Mouse (Mus musculus): ENCODE results near the gene Cth.

Cth gene

DNA sequence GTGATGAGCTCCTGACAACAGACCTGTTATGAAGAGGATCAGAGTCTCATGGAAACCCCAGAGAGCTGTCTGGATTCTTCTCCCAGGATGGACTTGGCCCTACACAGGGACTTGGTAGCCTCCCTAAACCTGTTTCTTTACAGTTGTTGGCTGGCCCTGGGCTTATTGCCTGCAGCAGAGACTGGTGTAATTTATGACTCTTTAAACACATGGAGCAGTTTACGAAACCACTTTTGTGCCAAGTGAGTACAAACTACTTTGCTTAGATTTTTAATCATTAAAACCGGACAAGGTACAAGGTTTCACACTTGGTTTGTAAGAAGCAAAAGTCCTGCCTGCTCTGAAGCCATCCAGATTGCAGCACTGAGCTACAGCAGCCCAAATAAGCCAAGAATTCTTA is 12.7 kb downstream of the Cth start:
- no peak for DNase-seq (ENCODE audit: low read depth, low spot score)

DNA sequence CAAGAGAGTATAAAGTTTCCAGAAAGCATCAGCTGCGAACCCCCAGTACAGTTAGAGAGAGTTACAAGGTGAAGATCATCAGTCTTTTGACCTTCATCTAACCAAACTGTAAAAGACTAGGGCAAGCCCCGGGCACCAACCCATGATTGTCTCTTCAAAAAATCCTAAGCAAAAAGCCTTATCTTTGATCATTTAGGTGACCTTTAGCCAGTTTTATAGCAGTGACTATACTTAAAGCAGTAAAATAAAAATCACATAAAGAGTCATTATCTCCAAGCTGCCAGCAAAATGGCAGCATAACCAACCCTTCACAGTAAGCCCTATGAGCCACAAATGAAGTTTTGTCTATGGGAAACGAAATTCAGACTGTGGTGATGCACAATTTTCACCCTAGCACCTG is 14.6 kb downstream of the Cth start:
- DNase-seq (ENCODE audit: low read depth, low spot score) = no peak

DNA sequence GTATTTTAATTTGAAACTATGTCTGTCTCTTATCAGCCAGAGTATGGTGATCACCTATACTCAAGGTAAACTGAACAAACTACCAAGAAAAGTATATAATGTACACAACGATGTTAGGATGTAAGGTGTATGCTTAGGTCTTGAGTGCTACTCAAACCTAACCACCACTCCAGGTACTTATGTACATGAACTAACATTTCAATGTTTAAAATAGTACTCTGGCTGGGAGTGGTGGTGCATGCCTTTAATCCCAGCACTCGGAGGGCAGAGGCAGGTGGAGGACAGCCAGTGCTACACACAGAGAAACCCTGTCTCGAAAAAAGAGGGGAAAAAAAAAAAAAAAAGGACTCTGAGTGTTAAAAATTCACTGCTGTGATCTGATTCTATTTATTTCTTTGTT is 16.7 kb downstream of the Cth start:
- no peak for DNase-seq (ENCODE audit: low read depth, low spot score)

DNA sequence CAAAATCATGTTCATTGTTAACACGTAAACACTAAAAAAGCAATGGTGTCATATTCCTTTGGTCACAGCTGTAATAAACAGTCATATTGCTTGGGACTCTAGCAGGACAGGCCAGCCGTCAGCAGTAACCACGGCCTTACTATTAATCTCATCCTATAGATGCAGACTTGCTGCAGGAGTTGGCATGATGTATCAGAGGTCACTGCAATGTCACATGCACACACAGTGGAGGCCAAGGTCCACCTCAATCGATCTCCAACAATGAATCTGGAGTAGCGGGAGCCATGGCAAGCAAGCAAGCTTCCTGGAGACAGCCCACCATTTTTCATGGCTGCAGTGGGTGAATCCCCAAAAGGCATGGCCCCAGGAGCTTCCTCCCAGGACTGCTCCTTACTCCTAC is 23.2 kb downstream of the Cth start:
- DNase-seq (ENCODE audit: low read depth, low spot score) = no peak

DNA sequence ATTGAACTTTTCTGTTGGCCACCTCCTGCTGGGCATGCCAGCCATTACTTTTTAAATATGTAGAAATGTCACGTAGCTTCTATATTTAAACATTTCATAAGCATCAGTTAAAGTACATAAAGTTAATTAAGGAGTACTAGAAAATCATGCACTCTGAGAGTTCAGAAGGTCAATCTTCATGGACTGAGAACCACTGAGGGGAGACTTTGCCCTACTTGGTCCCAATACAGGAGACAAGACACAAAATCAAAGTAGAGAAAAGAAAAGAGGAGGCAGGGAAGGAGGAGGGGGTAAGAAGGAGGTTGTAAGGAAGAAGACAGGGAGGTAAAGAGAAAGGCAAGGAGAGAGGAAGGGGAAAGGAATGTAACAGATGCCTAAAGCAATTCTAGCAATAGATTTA is 24.9 kb downstream of the Cth start:
- no peak for DNase-seq (ENCODE audit: low read depth, low spot score)

DNA sequence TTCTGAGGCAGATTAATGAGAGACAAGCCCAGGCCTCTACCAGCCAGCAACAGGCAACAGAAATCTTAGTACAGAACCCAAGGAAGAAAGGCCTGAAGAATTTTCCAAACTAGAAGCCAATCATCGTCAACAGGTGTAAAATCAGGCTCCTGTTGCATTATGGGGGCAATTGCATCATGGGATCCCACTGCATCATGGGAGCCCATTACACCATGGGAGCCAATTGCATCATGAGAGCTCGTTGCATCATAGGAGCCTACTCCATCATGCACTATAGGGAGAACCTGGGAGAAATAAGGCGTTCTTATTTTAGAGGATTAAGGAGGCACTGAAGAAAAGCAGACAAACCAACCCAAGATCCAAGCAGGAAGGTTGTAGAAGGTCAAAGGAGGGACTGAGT is 27.2 kb downstream of the Cth start:
- no peak for DNase-seq (ENCODE audit: low read depth, low spot score)

DNA sequence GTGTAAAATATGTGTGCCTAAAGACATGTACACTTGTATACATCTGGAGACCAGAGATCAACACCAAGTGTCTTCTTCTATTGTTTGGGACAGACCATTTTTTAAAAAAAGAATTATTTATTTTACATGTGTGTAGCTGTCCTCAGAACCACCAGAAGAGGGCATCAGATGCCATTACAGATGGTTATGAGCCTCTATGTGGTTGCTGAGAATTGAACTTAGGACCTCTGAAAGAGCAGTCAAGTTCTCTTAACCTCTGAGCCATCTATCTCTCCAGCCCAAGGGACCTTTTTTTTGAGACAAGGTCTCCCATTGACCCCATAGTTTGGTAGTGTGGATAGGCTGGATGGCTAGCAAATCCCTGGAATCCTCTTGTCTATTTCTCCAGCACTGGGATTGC is 33.1 kb downstream of the Cth start:
- no peak for DNase-seq (ENCODE audit: low read depth, low spot score)

DNA sequence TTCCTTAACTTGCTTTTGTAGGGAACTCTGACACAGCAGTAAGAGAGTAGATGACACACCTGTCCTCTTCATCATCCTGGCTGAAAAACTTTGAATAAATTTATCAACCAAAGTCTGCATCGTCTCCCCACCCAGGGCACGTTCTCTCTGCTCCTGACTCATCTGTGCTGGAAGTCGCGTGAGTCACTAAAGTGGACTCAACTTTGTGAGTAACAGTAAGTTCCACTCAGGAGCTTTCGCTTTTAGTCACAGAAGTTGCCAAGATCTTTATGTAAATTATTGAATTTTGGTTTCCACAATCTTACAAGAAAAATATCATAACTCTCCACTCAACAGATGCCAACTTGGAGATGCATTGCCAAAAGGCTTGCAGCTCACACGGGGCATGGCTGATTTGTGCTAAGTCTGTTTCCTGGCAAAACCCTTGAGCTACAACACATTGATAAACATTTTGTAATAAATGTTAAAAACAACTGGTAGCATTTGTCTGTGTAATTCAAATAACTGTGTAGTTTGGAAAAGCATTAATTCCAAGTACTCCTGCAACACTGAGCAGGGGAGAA is 40.7 kb downstream of the Cth start:
- DNase-seq (ENCODE audit: low read depth, low spot score) = peak; percentile 38

DNA sequence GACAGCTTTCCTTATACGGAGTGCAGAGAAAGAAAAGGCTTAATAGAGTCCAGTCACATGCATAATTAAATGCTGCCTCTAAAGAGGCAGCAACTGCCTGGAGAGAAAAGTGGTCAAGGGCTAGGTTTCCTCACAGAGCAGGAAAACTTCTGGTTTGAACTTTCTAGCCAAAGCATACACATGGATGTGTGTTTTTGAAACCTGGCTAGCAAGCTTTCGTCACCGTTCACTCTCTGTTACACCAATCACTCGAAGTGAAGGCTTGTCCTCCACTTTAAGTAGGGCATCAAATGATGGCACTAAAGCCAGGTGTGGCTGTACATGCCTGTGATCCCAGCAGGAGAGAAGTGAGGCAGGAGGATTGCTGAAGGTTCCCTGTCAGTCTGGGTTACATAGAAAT is 41.8 kb downstream of the Cth start:
- no peak for DNase-seq (ENCODE audit: low read depth, low spot score)

DNA sequence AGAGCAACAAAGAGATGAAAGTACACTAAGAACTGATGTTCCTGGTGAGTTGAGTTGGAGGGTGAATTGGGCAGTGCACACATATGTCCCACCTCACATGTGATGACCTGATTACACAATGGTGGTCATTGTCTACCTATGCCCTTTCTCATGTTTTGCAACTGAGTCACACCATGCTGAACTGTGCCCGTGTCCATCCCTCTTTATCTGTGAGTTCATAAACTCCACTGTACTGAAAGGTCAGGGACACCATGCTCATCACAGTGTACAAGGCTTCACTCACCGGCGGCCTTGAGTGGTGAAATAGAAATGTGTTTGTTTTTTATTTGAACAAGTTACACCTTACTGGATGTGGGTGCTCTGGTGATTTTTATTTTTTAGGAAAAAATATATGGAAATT is 42.9 kb downstream of the Cth start:
- no peak for DNase-seq (ENCODE audit: low read depth, low spot score)

DNA sequence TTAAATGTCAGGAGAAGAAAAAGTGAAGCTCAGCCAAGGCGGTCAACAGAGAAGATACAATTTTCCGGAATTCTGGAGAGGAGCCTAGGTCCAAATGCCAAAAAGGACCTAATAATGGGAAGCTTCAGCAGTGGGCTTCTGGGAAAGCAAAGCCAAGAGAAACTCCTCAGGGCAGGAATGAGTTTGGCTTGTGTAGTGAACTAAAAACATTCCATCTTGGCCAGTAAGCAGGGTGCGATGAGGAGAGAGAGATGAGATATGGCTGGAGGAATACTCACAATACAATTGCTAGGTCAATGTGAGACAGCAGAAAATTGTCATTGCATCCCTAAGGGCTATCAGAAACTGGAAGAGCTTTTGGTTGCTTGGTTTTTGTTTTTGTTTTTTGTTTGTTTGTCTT is 43.9 kb downstream of the Cth start:
- DNase-seq (ENCODE audit: low read depth, low spot score) = no peak

DNA sequence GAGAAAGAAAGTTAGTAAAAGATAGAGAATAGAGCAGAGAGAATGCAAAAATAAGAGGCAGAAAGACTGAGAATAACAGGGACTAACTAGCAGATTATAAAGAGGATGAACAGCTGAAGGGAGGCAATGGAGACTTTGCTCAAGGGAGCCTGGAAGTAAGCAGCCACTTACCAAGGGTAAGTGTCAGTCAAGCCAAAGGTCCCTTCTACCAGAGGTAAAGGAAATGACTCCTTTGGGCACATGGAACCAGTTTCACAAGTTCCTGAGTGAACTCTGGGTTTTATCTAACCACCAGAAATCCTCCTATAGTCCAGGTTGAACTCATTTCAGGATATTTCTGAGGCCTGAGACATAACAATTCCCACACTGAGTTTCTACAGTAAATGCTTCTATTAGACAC is 47.0 kb downstream of the Cth start:
- no peak for DNase-seq (ENCODE audit: low read depth, low spot score)

DNA sequence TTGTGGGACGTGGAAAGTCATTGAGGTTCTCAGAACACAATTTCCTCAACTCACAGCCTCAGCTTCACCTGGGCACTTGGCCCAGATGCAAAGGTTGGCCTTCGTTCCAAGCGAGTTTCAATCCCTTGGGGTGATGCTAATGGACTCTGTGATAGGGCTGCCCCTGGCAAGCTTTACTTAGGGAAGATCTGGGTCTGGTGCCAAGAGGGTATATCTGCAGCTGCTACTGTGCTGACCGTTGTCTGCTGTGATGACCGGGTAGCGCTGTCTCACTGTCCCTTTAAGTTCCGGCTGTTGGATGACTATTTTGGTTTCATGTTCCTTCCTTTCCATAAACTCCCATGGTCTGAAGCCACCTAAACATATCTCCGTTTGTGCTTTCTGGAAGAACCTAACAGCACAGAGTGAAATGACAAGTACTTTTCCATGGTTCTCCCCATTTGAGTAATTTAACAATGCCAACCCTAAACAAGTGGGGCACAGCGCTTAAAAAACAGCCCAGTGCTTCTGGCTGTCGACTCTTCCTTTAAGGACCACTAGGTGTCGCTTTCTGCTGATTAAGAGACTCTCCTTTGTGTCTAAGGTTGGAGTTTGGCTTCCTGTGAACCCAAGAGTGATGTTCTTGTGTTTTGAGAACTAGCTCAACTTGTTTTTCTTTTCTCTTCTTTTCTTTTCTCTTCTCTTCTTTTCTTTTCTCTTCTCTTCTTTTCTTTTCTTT is 48.3 kb downstream of the Cth start:
- peak; percentile 51 for DNase-seq (ENCODE audit: low read depth, low spot score)

DNA sequence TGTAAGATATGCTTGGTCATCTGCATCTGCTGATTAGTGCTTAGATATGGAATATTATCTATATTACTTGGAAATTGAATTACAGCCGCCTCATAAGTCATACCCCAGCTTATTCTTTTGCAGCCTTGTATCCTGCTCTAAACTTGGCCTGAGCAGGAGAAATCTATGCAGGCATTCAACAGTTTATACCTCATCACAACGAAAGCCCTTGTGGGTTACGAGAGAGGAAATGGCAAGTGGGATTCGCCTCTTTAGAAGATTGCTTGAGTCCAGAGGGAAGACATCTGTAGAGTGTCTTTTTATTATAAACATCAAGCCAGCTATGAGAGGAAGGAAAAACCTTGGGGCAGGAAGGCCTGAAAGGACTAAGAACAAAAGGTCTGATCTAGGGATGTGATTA is 52.0 kb downstream of the Cth start:
- DNase-seq (ENCODE audit: low read depth, low spot score) = no peak

DNA sequence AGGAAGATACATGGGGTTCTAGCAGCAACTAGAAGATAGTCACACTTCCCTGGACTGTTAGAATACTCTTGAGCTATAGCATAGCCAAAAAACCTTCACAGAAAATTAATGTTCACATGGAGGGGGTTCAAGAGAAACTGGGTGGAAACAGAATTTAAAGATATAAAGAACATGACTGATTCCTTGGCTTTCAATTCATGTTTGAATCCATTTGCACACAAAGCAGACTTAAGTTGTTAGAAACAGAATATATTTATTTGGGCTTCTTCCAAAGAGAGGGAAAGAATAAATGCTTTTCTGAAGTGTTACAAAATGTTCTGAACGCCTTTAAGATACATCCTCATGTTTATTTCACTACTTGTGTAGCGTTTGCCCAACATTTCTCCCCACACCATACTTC is 57.0 kb downstream of the Cth start:
- no peak for DNase-seq (ENCODE audit: low read depth, low spot score)

DNA sequence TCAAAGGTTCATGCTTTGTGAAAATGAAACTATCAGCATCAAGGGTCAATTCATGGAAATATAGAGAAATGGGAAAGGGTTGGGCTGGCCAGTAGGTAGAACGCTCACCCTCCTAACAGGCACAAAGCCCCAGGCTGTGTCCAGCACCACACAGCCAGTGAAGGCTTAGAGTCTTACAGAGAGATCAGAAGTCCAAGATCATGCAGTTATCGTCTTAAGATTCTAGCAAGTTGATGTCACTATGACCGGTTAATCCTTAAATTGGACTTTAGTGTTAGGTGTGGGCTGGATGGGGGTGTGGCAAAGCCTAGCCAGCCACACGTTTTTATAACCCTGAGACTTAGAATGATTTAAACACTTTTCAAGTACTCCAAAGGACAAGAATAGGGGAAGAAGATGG is 58.6 kb downstream of the Cth start:
- no peak for DNase-seq (ENCODE audit: low read depth, low spot score)

DNA sequence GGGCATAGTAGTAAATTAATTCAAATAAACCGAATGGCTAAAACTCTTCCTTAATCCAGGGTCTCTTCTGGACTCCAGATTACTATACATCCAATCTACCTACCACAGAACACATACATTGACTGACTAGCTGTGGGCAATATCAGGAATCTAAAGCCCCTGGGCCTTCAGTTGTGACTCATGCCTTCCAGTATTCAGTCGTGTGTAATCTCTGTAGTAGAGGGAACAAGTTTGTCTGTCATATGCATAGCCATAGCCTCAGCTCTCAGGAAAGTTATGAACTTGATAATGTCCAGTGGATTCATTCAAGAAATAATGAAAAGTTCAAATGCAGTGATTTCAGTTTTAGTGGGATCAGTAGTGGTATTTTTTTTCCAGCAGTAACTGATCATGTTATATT is 59.0 kb downstream of the Cth start:
- DNase-seq (ENCODE audit: low read depth, low spot score) = no peak

DNA sequence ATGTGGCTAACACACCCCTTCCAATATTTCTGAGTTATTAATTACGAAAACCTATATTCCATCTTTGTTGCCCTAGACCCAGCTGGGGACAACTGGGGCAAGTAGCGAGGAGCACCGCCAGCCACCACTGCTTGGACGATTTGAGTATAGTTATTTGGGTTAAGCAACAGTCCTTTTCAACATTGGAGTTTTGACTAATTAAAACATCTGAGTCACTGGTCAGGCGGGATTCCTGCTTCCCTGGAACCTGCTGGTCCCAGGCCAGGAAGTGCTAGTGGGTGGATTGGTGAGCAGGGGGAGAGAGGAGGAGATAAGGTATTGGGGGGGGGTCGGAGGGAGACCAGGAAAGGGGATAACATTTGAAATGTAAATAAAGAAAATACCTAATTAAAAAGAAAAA is 59.4 kb downstream of the Cth start:
- no peak for DNase-seq (ENCODE audit: low read depth, low spot score)

DNA sequence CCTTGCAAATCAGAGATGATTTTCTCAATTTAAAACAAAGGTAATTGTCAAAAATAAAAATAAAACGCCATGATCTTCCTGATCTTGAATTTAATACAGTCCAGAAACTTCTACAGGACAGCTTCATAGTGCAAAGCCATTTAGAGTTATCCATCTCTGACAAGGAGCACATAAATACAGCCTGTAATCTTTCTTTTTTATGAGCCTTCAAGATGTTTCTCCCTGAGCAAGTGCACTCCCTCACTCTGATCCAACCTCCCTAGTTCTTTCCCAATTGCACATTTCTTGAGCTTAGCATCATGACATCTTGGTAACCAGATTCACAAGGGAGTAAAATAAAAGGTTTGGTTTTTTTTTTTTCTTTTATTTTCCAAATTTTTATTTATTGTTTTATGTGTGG is 72.1 kb downstream of the Cth start:
- DNase-seq (ENCODE audit: low read depth, low spot score) = no peak

DNA sequence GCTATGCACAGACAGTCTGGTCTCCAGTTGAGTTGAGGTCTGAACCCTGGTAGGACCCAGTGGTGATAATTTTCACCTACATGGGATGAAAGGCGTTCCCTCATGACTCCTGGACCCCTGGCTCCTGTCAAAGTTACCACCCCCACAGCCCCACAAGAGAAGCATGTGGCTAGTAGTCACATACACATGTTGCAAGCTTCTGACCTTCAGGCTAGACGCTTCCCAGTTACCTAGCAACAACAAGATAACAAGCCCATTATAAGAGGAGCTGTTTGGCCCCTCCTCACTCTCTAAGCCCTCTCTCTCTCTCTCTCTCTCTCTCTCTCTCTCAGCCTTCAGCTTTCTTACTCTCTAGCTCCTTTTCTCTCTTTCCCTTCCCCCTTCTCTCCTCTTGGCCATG is 76.4 kb downstream of the Cth start:
- no peak for DNase-seq (ENCODE audit: low read depth, low spot score)

DNA sequence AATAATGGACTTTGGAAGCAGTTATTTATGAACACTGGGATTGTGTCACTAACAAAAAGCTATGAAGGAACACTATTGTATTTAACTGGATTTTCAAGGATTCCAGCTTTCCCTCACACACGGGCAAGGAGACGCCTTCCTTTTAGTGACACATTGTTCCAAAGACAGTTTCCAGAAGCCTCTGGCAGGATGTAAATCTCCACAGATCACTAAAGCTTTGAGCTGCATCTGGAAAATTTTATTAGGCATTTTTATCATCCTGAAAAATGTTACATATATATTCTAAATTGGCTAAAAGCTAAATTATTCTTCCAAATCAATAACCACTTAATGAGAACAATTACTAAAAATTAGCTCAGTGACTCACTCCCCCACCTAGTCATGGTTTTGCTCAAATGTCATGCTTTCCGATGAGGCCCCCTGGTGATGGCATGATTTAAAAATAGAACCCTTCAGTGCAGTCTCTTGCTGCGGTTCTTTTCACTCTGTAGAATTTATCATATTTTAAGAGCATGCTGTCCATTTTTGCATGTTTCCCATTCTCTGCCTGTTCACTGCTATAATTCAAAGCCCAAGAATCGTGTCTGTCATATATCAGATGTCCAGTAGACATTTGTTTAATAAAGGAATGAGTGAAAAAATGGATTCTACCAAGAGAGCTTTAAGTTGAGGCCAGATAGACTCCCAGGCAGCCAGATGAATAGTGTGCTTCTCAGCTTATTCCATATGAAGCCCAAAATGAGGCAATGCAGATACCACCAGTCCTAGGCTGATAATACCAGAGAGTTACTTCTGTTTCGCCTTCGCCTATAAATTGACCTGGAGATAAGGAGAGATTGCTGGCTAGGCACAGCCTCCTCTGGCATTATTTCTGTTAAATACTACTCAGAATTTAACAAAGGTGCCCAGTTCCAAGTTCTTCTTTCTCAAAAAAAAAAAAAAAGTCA is 77.3 kb downstream of the Cth start:
- DNase-seq (ENCODE audit: low read depth, low spot score) = no peak
